Mouse (Mus musculus): ENCODE data around the gene Tchh. TPM values are rescaled to one million over a fixed set of nuclear protein-coding genes. Genes with fewer than 3 reads are reported as not detected.
"Not testable (repeated sequence)": the region's sequence is repeated elsewhere in the genome, so short reads cannot be mapped to it uniquely, and the experiment has no call there.

Tchh gene
- polyA plus RNA-seq, 1 experiment from 2014 or later, result 2.4 TPM

GRCm38 (mm10) chr3:93485611-93486010 is 43.5 kb downstream of the Tchh start:
- H3K9ac ChIP-seq (ENCODE audit: low read length), result no peak overlapping the region
- no peaks in the 10 kb centered on the region for H3K4me1 ChIP-seq (ENCODE audit: control insufficient read depth, insufficient read depth, low read length)
- no peak for ATAC-seq (ENCODE audit: insufficient read depth, low FRiP score)
- WGBS, result 86% methylated on average over 3 of the region's 3 CpGs
- H3K4me3 ChIP-seq (replicated peaks; ENCODE audit: low read length), result no peak overlapping the region
- H3K27me3 ChIP-seq (ENCODE audit: control insufficient read depth, insufficient read depth, low read length), result no peaks in the 10 kb centered on the region
- no peak overlapping the region for H3K4me2 ChIP-seq (ENCODE audit: low read depth, low read length)
- H3K9me3 ChIP-seq (replicated peaks; ENCODE audit: control insufficient read depth, low read length), result no peaks in the 10 kb centered on the region
- H3K27ac ChIP-seq (ENCODE audit: low read length), result no peak overlapping the region
- H3K36me3 ChIP-seq (ENCODE audit: control insufficient read depth, insufficient read depth, low read length), result no peaks in the 10 kb centered on the region

- no peak overlapping the region for H3K9ac ChIP-seq (ENCODE audit: low read length)
- H3K4me2 ChIP-seq (ENCODE audit: low read depth, low read length), result no peak overlapping the region
- WGBS, result 88% methylated on average over 2 of the region's 2 CpGs
- no peak overlapping the region for H3K4me3 ChIP-seq (replicated peaks; ENCODE audit: low read length)
- no peak overlapping the region for H3K27ac ChIP-seq (ENCODE audit: low read length)
- no peaks in the 10 kb centered on the region for H3K36me3 ChIP-seq (ENCODE audit: control insufficient read depth, insufficient read depth, low read length)
- no peak for ATAC-seq (ENCODE audit: insufficient read depth, low FRiP score)
- H3K9me3 ChIP-seq (replicated peaks; ENCODE audit: control insufficient read depth, low read length), result no peaks in the 10 kb centered on the region
- no peaks in the 10 kb centered on the region for H3K27me3 ChIP-seq (ENCODE audit: control insufficient read depth, insufficient read depth, low read length)
- H3K4me1 ChIP-seq (ENCODE audit: control insufficient read depth, insufficient read depth, low read length), result no peaks in the 10 kb centered on the region
Measured at GRCm38 (mm10) chr3:93488541-93488940, 46.4 kb downstream of the Tchh start.

- H3K36me3 ChIP-seq (ENCODE audit: control insufficient read depth, insufficient read depth, low read length), result no peaks in the 10 kb centered on the region
- H3K27me3 ChIP-seq (ENCODE audit: control insufficient read depth, insufficient read depth, low read length), result no peaks in the 10 kb centered on the region
- no peaks in the 10 kb centered on the region for H3K4me1 ChIP-seq (ENCODE audit: control insufficient read depth, insufficient read depth, low read length)
- no peak overlapping the region for H3K9ac ChIP-seq (ENCODE audit: low read length)
- H3K4me2 ChIP-seq (ENCODE audit: low read depth, low read length), result no peak overlapping the region
- ATAC-seq (ENCODE audit: insufficient read depth, low FRiP score), result no peak
- H3K27ac ChIP-seq (ENCODE audit: low read length), result no peak overlapping the region
- no peak overlapping the region for H3K4me3 ChIP-seq (replicated peaks; ENCODE audit: low read length)
- no peaks in the 10 kb centered on the region for H3K9me3 ChIP-seq (replicated peaks; ENCODE audit: control insufficient read depth, low read length)
- 78% methylated on average over 3 of the region's 3 CpGs for WGBS
Measured at GRCm38 (mm10) chr3:93492176-93492575, 50.0 kb downstream of the Tchh start.

- no peaks in the 10 kb centered on the region for H3K4me1 ChIP-seq (ENCODE audit: control insufficient read depth, insufficient read depth, low read length)
- no peak overlapping the region for H3K4me3 ChIP-seq (replicated peaks; ENCODE audit: low read length)
- H3K4me2 ChIP-seq (ENCODE audit: low read depth, low read length), result no peak overlapping the region
- under 1% methylated on average over 4 of the region's 4 CpGs for WGBS
- no peaks in the 10 kb centered on the region for H3K36me3 ChIP-seq (ENCODE audit: control insufficient read depth, insufficient read depth, low read length)
- H3K9me3 ChIP-seq (replicated peaks; ENCODE audit: control insufficient read depth, low read length), result no peaks in the 10 kb centered on the region
- peak; percentile 68; the same call in 1 of the 2 replicates for ATAC-seq (ENCODE audit: insufficient read depth, low FRiP score)
- no peaks in the 10 kb centered on the region for H3K27me3 ChIP-seq (ENCODE audit: control insufficient read depth, insufficient read depth, low read length)
- no peak overlapping the region for H3K27ac ChIP-seq (ENCODE audit: low read length)
- no peak overlapping the region for H3K9ac ChIP-seq (ENCODE audit: low read length)
Measured at GRCm38 (mm10) chr3:93493992-93494391, 51.9 kb downstream of the Tchh start.

- H3K36me3 ChIP-seq (ENCODE audit: control insufficient read depth, insufficient read depth, low read length); H3K27ac ChIP-seq (ENCODE audit: low read length); H3K27me3 ChIP-seq (ENCODE audit: control insufficient read depth, insufficient read depth, low read length); H3K4me2 ChIP-seq (ENCODE audit: low read depth, low read length); H3K4me1 ChIP-seq (ENCODE audit: control insufficient read depth, insufficient read depth, low read length); H3K4me3 ChIP-seq (replicated peaks; ENCODE audit: low read length); H3K9ac ChIP-seq (ENCODE audit: low read length); H3K9me3 ChIP-seq (replicated peaks; ENCODE audit: control insufficient read depth, low read length); ATAC-seq (ENCODE audit: insufficient read depth, low FRiP score): not testable (repeated sequence)
- WGBS, result 23% methylated on average over 5 of the region's 5 CpGs
Measured at GRCm38 (mm10) chr3:93494774-93495173, 52.6 kb downstream of the Tchh start.

- ATAC-seq (ENCODE audit: insufficient read depth, low FRiP score), result 0 out of 2 replicates have a peak, but pooled peaks have one; percentile 33
- H3K4me3 ChIP-seq (replicated peaks; ENCODE audit: low read length), result no peak overlapping the region
- no peak overlapping the region for H3K4me2 ChIP-seq (ENCODE audit: low read depth, low read length)
- H3K9ac ChIP-seq (ENCODE audit: low read length), result no peak overlapping the region
- H3K4me1 ChIP-seq (ENCODE audit: control insufficient read depth, insufficient read depth, low read length), result no peaks in the 10 kb centered on the region
- H3K9me3 ChIP-seq (replicated peaks; ENCODE audit: control insufficient read depth, low read length), result no peaks in the 10 kb centered on the region
- H3K36me3 ChIP-seq (ENCODE audit: control insufficient read depth, insufficient read depth, low read length), result no peaks in the 10 kb centered on the region
- H3K27ac ChIP-seq (ENCODE audit: low read length), result peak overlapping the region; percentile 64
- WGBS, result 62% methylated on average over 3 of the region's 3 CpGs
- no peaks in the 10 kb centered on the region for H3K27me3 ChIP-seq (ENCODE audit: control insufficient read depth, insufficient read depth, low read length)
Measured at GRCm38 (mm10) chr3:93497131-93497530, 55.0 kb downstream of the Tchh start.

Small RNA genes lying within 50 kb of the gene (microRNA-seq; reads per million reads assigned to microRNA genes)
- not detected for gene Gm22752

Other genes starting within 250 kb of the Tchh start
- gene Flg2, start 245.1 kb upstream of the Tchh start, polyA plus RNA-seq (2015; fragmentation: Nextera tagmentation; extraction: Ambion mirVana), result not detected in 2 replicates
- gene Flg, start 168.8 kb upstream of the Tchh start, polyA plus RNA-seq (2015; fragmentation: Nextera tagmentation; extraction: Ambion mirVana), result 2.2 and 3.0 TPM in 2 replicates
- gene Hrnr, start 122.6 kb upstream of the Tchh start, polyA plus RNA-seq (2015; fragmentation: Nextera tagmentation; extraction: Ambion mirVana), result 1.1 and 2.1 TPM in 2 replicates
- gene Rptn, start 48.6 kb upstream of the Tchh start, polyA plus RNA-seq (2015; fragmentation: Nextera tagmentation; extraction: Ambion mirVana), result 30.5 and 60.5 TPM in 2 replicates
- gene Tchhl1, start 26.4 kb downstream of the Tchh start, polyA plus RNA-seq (2015; fragmentation: Nextera tagmentation; extraction: Ambion mirVana), result not detected in 2 replicates
- 2,104 and 2,339 TPM in 2 replicates for gene S100a11, start 78.2 kb downstream of the Tchh start, polyA plus RNA-seq (2015; fragmentation: Nextera tagmentation; extraction: Ambion mirVana)
- 575 and 603 TPM in 2 replicates for gene S100a10, start 112.8 kb downstream of the Tchh start, polyA plus RNA-seq (2015; fragmentation: Nextera tagmentation; extraction: Ambion mirVana)
- gene Tdpoz2, start 210.4 kb downstream of the Tchh start, polyA plus RNA-seq (2015; fragmentation: Nextera tagmentation; extraction: Ambion mirVana), result not detected in 2 replicates
- not detected in 2 replicates for gene Tdpoz1, start 234.0 kb downstream of the Tchh start, polyA plus RNA-seq (2015; fragmentation: Nextera tagmentation; extraction: Ambion mirVana)